Mouse (Mus musculus) gastrocnemius, adult 8-10 months (tissue): ENCODE data around the gene Fdps. TPM values are rescaled to one million over a fixed set of nuclear protein-coding genes. Genes with fewer than 3 reads are reported as not detected.
A peak's percentile ranks its signal among the peaks of the same experiment; 100 is the strongest.

Source experiments
- DNase-seq, 2 experiments: peaks; one replicate each; pipeline ENCODE4 v3.0.0; 2022; ENCODE audit warnings: low spot score in 2 of 2
- total RNA-seq, 4 experiments: library from RNA; stranded (reverse); gene quantifications; 2 replicates each; pipeline ENCODE4 v1.2.4; 2022

The Fdps gene
- total RNA-seq = 10 to 100 TPM; 25.9 to 30.1 (median 27.9) TPM

- DNase-seq = peak; percentile 94 to 95
These were observed at the start of gene Fdps for GRCm38 (mm10) chr3:89101812-89102494. Gene Fdps (minus strand): TSS chr3:89101959.

GRCm38 (mm10) chr3:89148567-89148966 lies 46.8 kb upstream of the Fdps start:
- DNase-seq = no peak

GRCm38 (mm10) chr3:89147979-89148311 lies 46.2 kb upstream of the Fdps start:
- DNase-seq = no peak

GRCm38 (mm10) chr3:89147101-89147978 lies 45.6 kb upstream of the Fdps start:
- DNase-seq = no peak

GRCm38 (mm10) chr3:89145566-89145965 lies 43.8 kb upstream of the Fdps start:
- no peak for DNase-seq

GRCm38 (mm10) chr3:89144821-89145220 lies 43.1 kb upstream of the Fdps start:
- no peak for DNase-seq

GRCm38 (mm10) chr3:89136365-89136764 lies 34.6 kb upstream of the Fdps start:
- no peak for DNase-seq

- DNase-seq = no peak
These were observed 34.2 kb upstream of the Fdps start, which contains the start of gene Pklr for GRCm38 (mm10) chr3:89135958-89136357. Gene Pklr (plus strand): TSS chr3:89136142.

- no peak for DNase-seq
These were observed 32.0 kb upstream of the Fdps start for GRCm38 (mm10) chr3:89133752-89134151.

GRCm38 (mm10) chr3:89133063-89133450 lies 31.3 kb upstream of the Fdps start:
- DNase-seq = no peak

GRCm38 (mm10) chr3:89132285-89133062 lies 30.7 kb upstream of the Fdps start:
- DNase-seq = no peak

- DNase-seq = no peak
These were observed 30.1 kb upstream of the Fdps start for GRCm38 (mm10) chr3:89131816-89132215.

- DNase-seq = no peak
These were observed 28.1 kb upstream of the Fdps start for GRCm38 (mm10) chr3:89129908-89130307.

- no peak for DNase-seq
These were observed 24.2 kb upstream of the Fdps start for GRCm38 (mm10) chr3:89125981-89126380.

- DNase-seq = no peak
These were observed 22.5 kb upstream of the Fdps start for GRCm38 (mm10) chr3:89124241-89124640.

GRCm38 (mm10) chr3:89123313-89123712 lies 21.6 kb upstream of the Fdps start:
- peak; percentile 27 to 32 for DNase-seq

GRCm38 (mm10) chr3:89115522-89115921 lies 13.8 kb upstream of the Fdps start:
- DNase-seq = no peak

GRCm38 (mm10) chr3:89113058-89113457 lies 11.3 kb upstream of the Fdps start:
- no peak for DNase-seq

GRCm38 (mm10) chr3:89108146-89108545 lies 6.4 kb upstream of the Fdps start:
- no peak for DNase-seq

- DNase-seq = no peak
These were observed 5.8 kb upstream of the Fdps start for GRCm38 (mm10) chr3:89107545-89107944.

- no peak for DNase-seq
These were observed 5.1 kb upstream of the Fdps start for GRCm38 (mm10) chr3:89106881-89107280.

GRCm38 (mm10) chr3:89103291-89103595 lies 1.5 kb upstream of the Fdps start:
- DNase-seq = no peak
